Mouse (Mus musculus) common myeloid progenitor, adult 5-6 weeks (primary cell): ENCODE data around the gene Lix1. TPM values are rescaled to one million over a fixed set of nuclear protein-coding genes. Genes with fewer than 3 reads are reported as not detected.

Experiments
- ATAC-seq: replicated peaks from 2 replicates; pipeline ENCODE4 v1.8.0; 2016; ENCODE audit warnings: low read depth, mild to moderate bottlenecking, moderate TSS enrichment, inconsistent platforms; ENCODE audit not compliant: poor library complexity, severe bottlenecking
- total RNA-seq: library from RNA; stranded (forward); fragments of 200-1000, 187-1606 nt; gene quantifications from 2 replicates; pipeline ENCODE4 v1.2.3, GENCODE M21; 2017

Gene Lix1
- total RNA-seq, result not detected in 2 replicates

DNA sequence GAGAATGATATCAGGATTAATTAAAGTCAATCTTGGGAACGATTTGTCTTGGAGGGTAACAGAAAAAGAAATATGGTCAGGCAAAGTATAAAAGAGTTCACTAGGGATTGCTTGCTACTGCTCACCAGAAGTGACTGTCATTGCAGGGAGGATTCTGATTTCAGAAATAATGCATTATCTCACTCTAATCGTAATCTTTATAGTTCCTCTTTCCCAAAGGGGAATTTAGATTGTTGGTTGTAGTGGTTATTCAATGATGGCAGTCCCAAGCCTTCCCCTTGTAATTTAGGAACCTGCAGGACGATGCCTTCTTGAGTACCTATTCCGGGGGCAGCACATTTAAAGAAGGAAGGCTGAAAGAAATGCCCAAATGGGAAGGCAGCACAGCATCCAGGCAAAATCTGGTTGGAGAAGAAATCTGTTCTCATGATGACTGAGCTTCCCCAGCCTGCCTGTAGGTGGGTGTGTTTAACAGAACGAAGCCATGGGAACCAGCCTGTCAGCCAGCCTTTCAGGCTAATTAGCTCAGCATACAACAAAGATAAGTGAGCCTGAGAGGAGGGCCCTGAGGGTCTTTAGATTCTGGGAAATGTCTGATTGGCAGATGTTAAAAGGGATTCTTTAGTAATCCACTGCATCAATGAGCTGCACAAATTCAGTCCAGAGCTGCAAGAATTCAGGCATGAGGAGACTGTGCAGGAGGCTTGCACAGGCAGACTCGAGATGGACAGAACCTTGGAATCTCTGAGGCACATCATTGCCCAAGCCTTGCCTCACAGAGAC is at the start of gene Lix1:
Lix1 (plus strand) TSS at position 451 of the 783 bp plus-strand sequence.
- ATAC-seq, result peak; percentile 63

- no peak for ATAC-seq
Measured at GRCm38 (mm10) chr17:17373550-17373917, 28.9 kb upstream of the Lix1 start.

DNA sequence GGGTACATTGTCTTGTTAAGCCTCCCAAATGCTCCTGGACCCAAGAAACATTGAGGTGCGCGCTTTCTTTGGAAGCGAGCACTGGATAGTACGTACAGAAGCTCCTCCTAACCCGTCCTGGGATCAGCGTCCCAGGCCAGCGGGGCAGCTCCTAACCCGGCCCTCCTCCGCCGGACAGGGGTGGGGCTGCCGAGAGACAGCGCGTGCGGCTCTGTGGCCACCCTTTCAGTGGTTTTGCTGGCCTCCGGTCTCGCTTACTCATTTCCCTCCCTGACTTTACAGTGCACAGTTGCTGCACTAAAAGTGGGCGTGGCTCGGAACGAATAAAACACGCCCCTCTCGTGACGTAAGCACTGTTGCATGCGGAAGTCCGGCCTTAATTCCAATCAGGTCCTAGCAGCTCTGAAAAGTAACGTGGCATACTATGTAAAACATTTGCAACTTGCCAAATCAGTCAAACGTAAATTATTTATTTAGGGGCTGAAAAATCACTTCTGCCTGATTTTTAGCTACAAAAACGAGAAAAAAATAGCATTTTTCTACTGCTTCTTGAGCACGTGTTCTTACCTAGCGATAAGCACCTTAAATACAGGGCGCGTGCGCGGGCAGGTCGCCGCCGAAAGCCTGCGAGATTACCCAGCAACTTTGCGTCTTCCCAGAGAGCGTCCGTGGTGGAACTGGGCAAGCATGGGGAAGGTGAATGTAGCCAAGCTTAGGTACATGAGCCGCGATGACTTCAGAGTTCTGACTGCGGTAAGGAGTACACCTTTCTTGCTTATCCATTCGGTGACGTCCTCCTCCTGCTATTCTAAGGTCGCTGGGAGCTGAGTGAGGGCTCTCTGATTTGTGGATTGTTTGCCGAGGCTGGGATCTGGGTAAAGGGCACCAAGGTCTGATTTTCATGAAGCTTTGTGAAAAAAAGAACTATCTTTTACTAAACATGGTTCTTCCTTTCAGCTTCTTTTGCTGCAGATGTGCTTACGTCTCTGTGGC is 28.3 kb upstream of the Lix1 start, which contains the start of gene Riok2:
Riok2 (plus strand) TSS at position 392 of the 993 bp plus-strand sequence.
- ATAC-seq, result peak; percentile 92

DNA sequence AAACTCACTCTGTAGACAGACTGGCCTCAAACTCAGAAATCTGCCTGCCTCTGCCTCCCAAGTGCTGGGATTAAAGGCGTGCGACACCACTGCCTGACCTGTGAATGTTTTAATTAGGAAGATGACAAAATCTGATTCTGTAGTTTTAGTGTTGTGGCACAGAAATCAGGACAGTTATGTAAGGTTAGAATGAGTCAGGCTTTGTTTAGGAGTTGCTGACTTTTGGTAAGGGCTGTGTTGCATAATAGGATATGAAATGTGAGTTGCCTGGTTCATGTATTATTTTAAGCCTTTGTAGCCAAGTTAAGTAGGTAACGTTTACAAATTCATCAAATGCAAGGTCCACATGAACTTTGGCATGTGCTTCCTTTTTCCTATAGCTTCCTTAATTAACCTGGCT is 26.9 kb upstream of the Lix1 start:
- ATAC-seq, result no peak

DNA sequence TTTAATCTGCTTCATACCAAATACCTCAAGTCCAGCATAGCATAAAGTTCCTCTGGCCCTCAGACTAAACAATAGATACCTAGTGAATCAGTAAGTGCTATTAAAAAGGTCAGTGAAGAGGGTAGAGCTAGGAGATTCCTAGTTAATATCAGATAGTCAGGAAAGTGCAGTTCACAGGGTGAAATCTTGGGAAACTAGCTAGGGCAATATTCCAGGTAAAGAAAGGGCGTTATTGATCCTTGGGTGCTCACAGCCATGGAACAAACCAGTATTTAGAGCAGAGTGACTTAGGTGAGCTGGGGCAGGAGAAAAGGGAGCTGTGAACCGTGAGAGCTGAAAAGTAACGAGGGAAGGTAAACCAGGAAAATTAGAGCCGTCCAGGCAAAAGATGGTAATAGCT is 18.8 kb upstream of the Lix1 start:
- ATAC-seq, result no peak

- no peak for ATAC-seq
Measured at GRCm38 (mm10) chr17:17384502-17384901, 18.0 kb upstream of the Lix1 start.

DNA sequence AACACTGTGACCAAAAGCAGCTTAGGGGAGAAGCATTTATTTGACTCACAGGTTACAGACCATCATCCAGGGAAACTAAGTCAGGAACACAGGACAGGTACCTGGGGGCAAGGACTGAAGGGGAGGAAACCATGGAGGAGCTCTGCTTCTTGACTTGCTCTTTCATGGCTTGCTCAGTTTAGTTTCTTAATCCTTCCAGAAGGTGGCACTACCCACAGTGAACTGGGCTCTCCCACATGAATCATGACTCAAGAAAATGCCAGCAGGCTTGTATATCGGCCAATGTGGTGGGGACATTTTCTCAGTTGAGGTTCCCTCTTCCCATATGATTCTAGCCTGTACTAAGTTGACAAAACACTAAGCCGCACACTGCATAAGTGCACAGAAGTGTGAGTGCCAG is 16.4 kb upstream of the Lix1 start:
- 0 out of 2 replicates have a peak, but pooled peaks have one; percentile 45 for ATAC-seq

GRCm38 (mm10) chr17:17391823-17392222 is 10.6 kb upstream of the Lix1 start:
- ATAC-seq, result peak; percentile 75

GRCm38 (mm10) chr17:17392863-17393262 is 9.6 kb upstream of the Lix1 start:
- peak; percentile 42; the same call in 1 of the 2 replicates for ATAC-seq

- ATAC-seq, result no peak
Measured at GRCm38 (mm10) chr17:17393300-17393699, 9.2 kb upstream of the Lix1 start.

DNA sequence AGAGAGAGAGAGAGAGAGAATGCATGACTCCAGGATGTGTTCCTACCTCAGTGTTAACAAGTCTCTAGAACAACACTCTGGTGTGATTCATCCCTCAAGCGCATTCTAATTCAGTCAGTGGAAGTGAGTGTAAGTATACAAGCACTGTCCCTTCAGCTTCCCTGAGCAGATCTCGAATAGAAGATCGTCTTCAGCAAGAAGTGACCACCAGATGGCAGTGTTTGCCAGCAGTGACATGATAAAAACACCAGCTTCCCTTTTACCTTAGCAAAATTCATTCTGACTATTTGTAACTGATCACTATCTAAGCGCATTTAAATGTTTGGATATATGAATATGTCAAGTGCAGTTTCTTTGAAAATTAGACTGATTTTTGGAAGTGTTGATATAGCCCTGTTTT is 8.1 kb upstream of the Lix1 start:
- ATAC-seq, result peak; percentile 71

DNA sequence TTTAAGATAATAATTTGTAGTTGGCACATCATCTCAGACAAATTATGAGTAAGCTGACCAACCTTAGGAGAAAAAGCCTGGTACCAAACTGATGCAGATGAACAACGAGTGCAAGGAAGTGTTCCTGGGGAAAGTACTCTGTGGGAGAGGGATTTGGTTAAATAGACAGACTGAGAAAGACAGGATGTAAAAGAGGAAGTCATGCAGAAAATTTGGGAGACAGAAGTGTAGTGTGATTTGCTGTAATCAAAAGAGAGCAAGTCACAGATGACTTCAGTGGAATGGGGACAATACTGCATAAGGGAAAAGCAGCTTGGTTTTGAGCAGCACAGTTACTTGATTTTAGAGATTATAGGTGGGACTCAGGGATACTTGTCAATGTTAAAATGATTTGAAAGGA is 5.6 kb upstream of the Lix1 start:
- no peak for ATAC-seq

DNA sequence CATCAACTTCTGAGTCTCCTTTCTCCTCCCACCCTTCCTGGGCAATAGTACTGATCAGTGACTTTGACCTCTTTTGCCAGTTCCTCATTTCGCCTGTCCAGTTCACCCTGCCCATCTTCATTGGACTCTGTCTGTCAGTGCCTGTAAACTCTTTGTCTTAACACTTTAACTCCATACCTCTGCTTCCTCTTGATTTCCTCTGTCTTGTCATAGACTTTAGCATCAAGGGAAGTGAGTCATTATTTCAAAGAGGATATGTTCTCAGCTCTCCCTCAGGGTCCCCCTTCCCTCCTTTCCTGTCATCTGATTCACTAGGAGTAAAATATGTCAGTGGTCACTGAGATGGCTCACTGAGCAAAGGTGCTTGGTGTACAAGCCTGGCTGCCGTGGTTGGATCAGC is 3.8 kb upstream of the Lix1 start:
- peak; percentile 37 for ATAC-seq

DNA sequence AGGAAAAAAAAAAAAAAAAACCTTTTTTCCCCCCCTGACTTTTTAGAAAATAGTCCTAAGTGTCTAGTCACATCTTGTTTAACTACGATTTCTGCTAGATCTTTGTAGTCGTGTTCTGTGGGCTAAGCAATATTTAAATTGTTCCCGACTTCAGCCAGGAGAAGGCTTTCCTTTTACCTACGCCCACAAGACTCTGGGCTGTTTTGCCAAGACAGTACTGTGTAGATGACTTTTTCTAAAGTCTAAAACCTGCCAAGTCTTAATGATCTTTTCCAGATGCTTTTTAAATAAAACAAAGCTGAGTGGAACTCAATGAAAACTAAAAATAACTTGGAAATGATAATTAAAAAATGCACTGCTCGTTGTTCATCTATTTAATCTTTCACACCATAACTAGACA is 566 bp downstream of the Lix1 start:
- no peak for ATAC-seq

DNA sequence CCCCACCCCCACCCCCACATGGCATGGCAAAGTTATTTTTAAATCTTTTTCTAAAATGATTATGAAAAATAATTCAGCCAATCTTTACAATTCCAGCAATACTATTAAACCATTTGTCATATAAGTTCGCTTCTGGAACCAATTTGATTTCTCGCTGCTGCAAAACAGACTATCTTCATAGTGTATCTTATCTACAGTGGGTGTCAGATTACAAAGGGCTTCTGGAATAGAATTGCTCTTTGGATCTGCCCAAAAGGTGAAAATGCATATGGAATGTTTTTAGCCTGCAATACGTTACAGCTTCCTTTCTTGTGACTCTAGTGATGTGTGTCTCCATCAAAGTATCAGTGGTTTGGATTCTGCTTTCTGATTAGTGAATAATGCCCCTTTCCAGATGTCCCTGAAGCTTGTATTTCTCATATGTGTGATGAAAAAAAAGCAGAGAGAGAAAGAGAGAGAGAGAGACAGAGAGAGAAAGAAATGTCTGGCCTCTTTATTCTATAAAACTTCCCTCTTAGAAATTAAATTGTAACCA is 1.2 kb downstream of the Lix1 start:
- ATAC-seq, result no peak

GRCm38 (mm10) chr17:17404811-17405544 is 2.5 kb downstream of the Lix1 start:
- no peak for ATAC-seq

GRCm38 (mm10) chr17:17405606-17406005 is 3.1 kb downstream of the Lix1 start:
- ATAC-seq, result no peak

DNA sequence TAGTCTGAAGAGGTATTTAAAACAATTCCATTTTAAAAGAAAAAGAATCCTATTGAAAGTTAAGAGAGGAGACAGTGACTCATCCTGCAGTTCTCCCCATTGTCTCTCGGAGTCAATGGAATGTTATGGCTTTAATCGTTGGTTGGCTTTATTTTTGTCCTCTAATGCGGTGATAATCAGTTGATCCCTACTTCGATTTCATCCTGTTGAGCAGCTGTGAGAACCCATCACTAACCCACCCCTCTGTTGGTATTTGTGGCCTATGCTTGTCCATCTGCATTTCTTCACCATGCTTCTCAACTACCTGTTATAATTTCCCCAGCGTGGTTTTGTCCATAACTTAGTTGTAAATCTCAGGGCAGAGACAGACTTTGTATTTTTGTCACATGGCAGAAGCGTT is 5.7 kb downstream of the Lix1 start:
- no peak for ATAC-seq

DNA sequence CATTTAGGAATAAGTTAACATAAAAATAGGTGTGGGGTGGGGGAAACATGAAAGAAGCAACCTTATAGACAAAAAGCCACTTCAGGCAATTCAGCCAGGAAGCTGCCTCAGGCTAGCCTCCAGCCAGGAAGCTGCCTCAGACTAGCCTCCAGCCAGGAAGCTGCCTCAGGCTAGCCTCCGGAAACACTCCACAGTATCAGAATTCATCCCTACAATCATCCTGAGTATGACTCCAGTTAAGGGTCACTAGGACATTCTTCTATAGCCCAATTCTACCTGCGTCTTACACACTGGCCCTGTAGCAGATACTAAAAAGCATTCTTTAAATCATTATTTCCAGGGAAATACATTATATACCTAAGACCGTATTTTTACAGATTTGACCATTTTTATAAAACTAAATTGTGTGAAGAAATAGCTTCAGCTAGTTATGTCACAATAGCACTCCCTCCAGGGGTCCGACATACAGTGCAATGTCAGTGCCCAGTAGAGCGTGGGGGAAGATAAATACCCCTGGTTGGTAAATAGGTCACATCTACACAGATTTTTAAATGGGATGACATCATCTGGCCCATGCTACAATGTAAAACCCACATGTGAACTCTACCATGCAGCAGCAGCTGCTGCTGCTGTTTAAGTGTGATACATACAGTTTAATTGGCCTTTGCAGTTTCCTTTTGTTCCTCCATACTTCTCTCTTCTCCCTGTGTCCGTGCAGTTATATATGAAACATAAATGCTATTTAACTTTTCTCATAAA is 6.4 kb downstream of the Lix1 start:
- ATAC-seq, result no peak
